Mouse (Mus musculus) liver, postnatal 0 days (tissue): ENCODE results near the gene Rpl27a.

Experiments
- CTCF ChIP-seq: sonication (generic); IDR thresholded peaks from 2 replicates; pipeline ENCODE4 v1.5.1; 2016; ENCODE audit warnings: antibody characterized with exemption, low read depth
- EP300 ChIP-seq: IDR thresholded peaks from 2 replicates; pipeline ENCODE4 v1.6.1; 2016; ENCODE audit warnings: antibody characterized with exemption, low read depth, mild to moderate bottlenecking

DNA sequence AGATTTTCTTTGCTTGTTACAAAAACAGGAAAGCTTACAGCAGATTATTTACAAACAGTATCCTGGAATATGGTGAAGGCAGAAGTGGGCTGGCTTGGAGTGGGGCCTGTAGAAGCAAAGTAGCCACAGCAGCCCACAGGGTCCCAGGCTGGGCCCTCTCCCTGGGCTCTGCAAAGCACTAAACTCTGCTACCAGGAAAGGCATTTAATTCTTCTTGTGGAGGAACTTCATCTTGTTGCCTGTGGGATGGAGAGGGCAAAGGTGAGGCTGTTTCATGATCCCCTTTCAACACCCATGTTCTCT is 5.4 kb downstream of the Rpl27a start:
- TF ChIP-seq CTCF = no peak
- no peak for TF ChIP-seq EP300
